Mouse (Mus musculus): ENCODE measurements around the gene Cntnap4. TPM values are rescaled to one million over a fixed set of nuclear protein-coding genes. Genes with fewer than 3 reads are reported as not detected.

Gene Cntnap4
- total and polyA plus RNA-seq, 3 experiments: not detected

DNA sequence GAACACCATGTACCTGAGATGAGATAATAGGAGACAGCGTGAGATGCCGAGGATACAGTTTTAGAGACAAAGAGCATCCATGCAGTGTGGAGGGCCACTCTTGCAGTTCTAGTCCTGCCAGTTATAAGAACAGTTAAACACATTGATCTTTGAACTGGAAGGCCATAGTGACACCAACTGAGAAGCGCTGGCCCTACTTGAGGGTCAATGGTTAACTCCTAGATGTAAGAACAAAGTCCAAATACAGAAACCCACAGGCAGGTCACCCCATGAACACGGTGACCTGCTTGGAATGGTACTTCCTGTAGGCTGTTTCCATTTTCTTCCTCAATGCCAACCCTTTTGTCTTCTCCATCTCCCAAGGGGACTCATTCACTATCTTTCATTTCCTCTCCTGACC lies 173.5 kb downstream of the Cntnap4 start:
- H3K9ac ChIP-seq (ENCODE audit: insufficient read depth, low read depth): no peak overlapping the region
- no peaks in the 10 kb centered on the region for H3K4me1 ChIP-seq (ENCODE audit: control insufficient read depth in 1 of 2, insufficient read depth in 2 of 2)
- H3K4me2 ChIP-seq (ENCODE audit: insufficient read depth, low read depth, poor library complexity, severe bottlenecking): no peak overlapping the region
- no peak overlapping the region for H3K4me3 ChIP-seq (replicated peaks in 1 of 3; ENCODE audit: low read depth in 2 of 3, low read length in 2 of 3, poor library complexity in 1 of 3)
- dilution Hi-C loops (cut with MboI; ENCODE audit: extremely low pct_ligation_motif_present, extremely low pct_unique_long_range_greater_than_20kb, low sequenced_read_pairs) (no loop called here), in situ Hi-C loops (cut with MboI; ENCODE audit: low pct_ligation_motif_present, low pct_unique_long_range_greater_than_20kb, low sequenced_read_pairs) (no loop called here)
- H3K36me3 ChIP-seq (replicated peaks in 1 of 2; ENCODE audit: control insufficient read depth in 1 of 2, insufficient read depth in 1 of 2, low read length in 1 of 2): no peaks in the 10 kb centered on the region
- no peak for TF ChIP-seq MYC (IDR thresholded peaks at IDR 0.05; ENCODE audit: low read depth, low read length)
- TF ChIP-seq MEF2A (IDR thresholded peaks at IDR 0.05; ENCODE audit: borderline replicate concordance, low read depth, low read length): no peak
- no peak for TF ChIP-seq MAZ (IDR thresholded peaks at IDR 0.05; ENCODE audit: low read depth, low read length)
- TF ChIP-seq BHLHE40 (IDR thresholded peaks at IDR 0.05; ENCODE audit: low read depth, low read length): no peak
- TF ChIP-seq MXI1 (IDR thresholded peaks at IDR 0.05; ENCODE audit: low read depth, low read length): no peak
- no peak for TF ChIP-seq ETS1 (conservative IDR thresholded peaks at IDR 0.05; ENCODE audit: low read depth, low read length)
- no peak for TF ChIP-seq JUN (IDR thresholded peaks at IDR 0.05; ENCODE audit: insufficient read depth, low read depth, low read length)
- no peak for TF ChIP-seq MAFK (IDR thresholded peaks at IDR 0.05; ENCODE audit: insufficient replicate concordance, low read length)
- no peak for TF ChIP-seq NELFE (IDR thresholded peaks at IDR 0.05; ENCODE audit: low read depth, low read length)
- no peak for TF ChIP-seq PAX5 (IDR thresholded peaks at IDR 0.05; ENCODE audit: low read length)
- TF ChIP-seq GABPA (IDR thresholded peaks at IDR 0.05; ENCODE audit: insufficient replicate concordance, low read depth, low read length): no peak
- TF ChIP-seq TCF12 (IDR thresholded peaks at IDR 0.05; ENCODE audit: low read depth, low read length): no peak
- TF ChIP-seq MAX (IDR thresholded peaks at IDR 0.05; ENCODE audit: low read length): no peak
- H3K27ac ChIP-seq (ENCODE audit: insufficient read depth, low read depth): no peak overlapping the region
- no peak for DNase-seq (ENCODE audit: extremely low read depth)
- H3K9me3 ChIP-seq (replicated peaks; ENCODE audit: low read length): peaks cover 44% of the 10 kb centered on the region
- no peaks in the 10 kb centered on the region for H3K79me2 ChIP-seq (replicated peaks; ENCODE audit: control insufficient read depth, extremely low read depth, insufficient read depth, poor library complexity, severe bottlenecking)
- no peaks in the 10 kb centered on the region for H3K27me3 ChIP-seq (replicated peaks)

- in situ Hi-C loops (cut with MboI; ENCODE audit: low pct_ligation_motif_present, low pct_unique_long_range_greater_than_20kb, low sequenced_read_pairs): no loop called here
- Histone ChIP-seq H3K4me3 (replicated peaks in 1 of 3; ENCODE audit: low read depth in 2 of 3, low read length in 2 of 3, poor library complexity in 1 of 3) (no peak overlapping the region), H3K9me3 (replicated peaks; ENCODE audit: low read length) (peaks cover 31% of the 10 kb centered on the region), H3K36me3 (replicated peaks in 1 of 2; ENCODE audit: control insufficient read depth in 1 of 2, insufficient read depth in 1 of 2, low read length in 1 of 2) (no peaks in the 10 kb centered on the region), H3K79me2 (replicated peaks; ENCODE audit: control insufficient read depth, extremely low read depth, insufficient read depth, poor library complexity, severe bottlenecking) (no peaks in the 10 kb centered on the region), H3K4me2 (ENCODE audit: insufficient read depth, low read depth, poor library complexity, severe bottlenecking) (no peak overlapping the region), H3K27ac (ENCODE audit: insufficient read depth, low read depth) (no peak overlapping the region), H3K9ac (ENCODE audit: insufficient read depth, low read depth) (no peak overlapping the region), H3K27me3 (replicated peaks) (no peaks in the 10 kb centered on the region), H3K4me1 (ENCODE audit: control insufficient read depth in 1 of 2, insufficient read depth in 2 of 2) (no peaks in the 10 kb centered on the region)
- TF ChIP-seq UBTF (IDR thresholded peaks at IDR 0.05; ENCODE audit: low read depth, low read length) (no peak), MXI1 (IDR thresholded peaks at IDR 0.05; ENCODE audit: low read depth, low read length) (no peak), EP300 (IDR thresholded peaks at IDR 0.05; ENCODE audit: low read length) (no peak), E2F4 (IDR thresholded peaks at IDR 0.05; ENCODE audit: insufficient replicate concordance, low read depth, low read length) (no peak), MAFK (IDR thresholded peaks at IDR 0.05; ENCODE audit: insufficient replicate concordance, low read length) (no peak), ELF1 (IDR thresholded peaks at IDR 0.05; ENCODE audit: low read depth, low read length) (no peak), CTCF (conservative IDR thresholded peaks at IDR 0.05 in 1 of 2, IDR thresholded peaks at IDR 0.05 in 1 of 2; ENCODE audit: low read depth in 2 of 2, low read length in 2 of 2) (no peak), CHD1 (IDR thresholded peaks at IDR 0.05; ENCODE audit: low read depth, low read length) (no peak), KAT2A (IDR thresholded peaks at IDR 0.05; ENCODE audit: insufficient replicate concordance, low read length) (no peak), BHLHE40 (IDR thresholded peaks at IDR 0.05; ENCODE audit: low read depth, low read length) (no peak), MAZ (IDR thresholded peaks at IDR 0.05; ENCODE audit: low read depth, low read length) (no peak), ZMIZ1 (IDR thresholded peaks at IDR 0.05; ENCODE audit: low read depth, low read length) (no peak), MAX (IDR thresholded peaks at IDR 0.05; ENCODE audit: low read length) (no peak), RAD21 (IDR thresholded peaks at IDR 0.05; ENCODE audit: low read depth, low read length) (no peak), NRF1 (IDR thresholded peaks at IDR 0.05; ENCODE audit: low read depth, low read length) (no peak), ZNF384 (IDR thresholded peaks at IDR 0.05; ENCODE audit: low read depth, low read length) (no peak), ZKSCAN1 (IDR thresholded peaks at IDR 0.05; ENCODE audit: borderline replicate concordance, low read depth, low read length) (no peak), USF1 (IDR thresholded peaks at IDR 0.05; ENCODE audit: low read depth, low read length) (no peak), GABPA (IDR thresholded peaks at IDR 0.05; ENCODE audit: insufficient replicate concordance, low read depth, low read length) (no peak), JUND (conservative IDR thresholded peaks at IDR 0.05; ENCODE audit: low read depth, low read length) (no peak)
- dilution Hi-C loops (cut with MboI; ENCODE audit: extremely low pct_ligation_motif_present, extremely low pct_unique_long_range_greater_than_20kb, low sequenced_read_pairs): no loop called here
- DNase-seq (ENCODE audit: extremely low read depth): no peak
These were observed 177.5 kb downstream of the Cntnap4 start for GRCm38 (mm10) chr8:112747296-112747695.
